Mouse (Mus musculus) cerebellum, adult 8-10 months (tissue): ENCODE data around the gene Cadm3.

Source experiments
- DNase-seq: peaks from one replicate; pipeline ENCODE4 v3.0.0; 2022

Cadm3 gene

GRCm38 (mm10) chr1:173357799-173358198, 9.7 kb downstream of the Cadm3 start:
- DNase-seq: no peak

- no peak for DNase-seq
Observed at GRCm38 (mm10) chr1:173356699-173357098, 10.8 kb downstream of the Cadm3 start.

- DNase-seq: no peak
Observed at GRCm38 (mm10) chr1:173355107-173355846, 12.2 kb downstream of the Cadm3 start.

- DNase-seq: no peak
Observed at GRCm38 (mm10) chr1:173350372-173350957, 17.0 kb downstream of the Cadm3 start, which contains the start of gene Aim2. Gene Aim2 (plus strand): TSS chr1:173350879.

GRCm38 (mm10) chr1:173349946-173350345, 17.5 kb downstream of the Cadm3 start:
- no peak for DNase-seq

GRCm38 (mm10) chr1:173349192-173349591, 18.3 kb downstream of the Cadm3 start:
- DNase-seq: no peak

- no peak for DNase-seq
Observed at GRCm38 (mm10) chr1:173348527-173348926, 19.0 kb downstream of the Cadm3 start.

- no peak for DNase-seq
Observed at GRCm38 (mm10) chr1:173345112-173345511, 22.4 kb downstream of the Cadm3 start.

- no peak for DNase-seq
Observed at GRCm38 (mm10) chr1:173343934-173344333, 23.6 kb downstream of the Cadm3 start.

- no peak for DNase-seq
Observed at GRCm38 (mm10) chr1:173342425-173342824, 25.1 kb downstream of the Cadm3 start.

GRCm38 (mm10) chr1:173339543-173339942, 28.0 kb downstream of the Cadm3 start:
- peak; percentile 80 for DNase-seq

- DNase-seq: no peak
Observed at GRCm38 (mm10) chr1:173337008-173337407, 30.5 kb downstream of the Cadm3 start.

- DNase-seq: no peak
Observed at GRCm38 (mm10) chr1:173335903-173336302, 31.6 kb downstream of the Cadm3 start.

- no peak for DNase-seq
Observed at GRCm38 (mm10) chr1:173333312-173334253, 33.9 kb downstream of the Cadm3 start, which contains the start of gene Ackr1. Gene Ackr1 (minus strand): TSS chr1:173333750.

- no peak for DNase-seq
Observed at GRCm38 (mm10) chr1:173332418-173332817, 35.1 kb downstream of the Cadm3 start.

- DNase-seq: no peak
Observed at GRCm38 (mm10) chr1:173329743-173330142, 37.8 kb downstream of the Cadm3 start.

GRCm38 (mm10) chr1:173329185-173329584, 38.3 kb downstream of the Cadm3 start:
- DNase-seq: no peak

- no peak for DNase-seq
Observed at GRCm38 (mm10) chr1:173328446-173328845, 39.0 kb downstream of the Cadm3 start.

- no peak for DNase-seq
Observed at GRCm38 (mm10) chr1:173326552-173326951, 40.9 kb downstream of the Cadm3 start.

- DNase-seq: no peak
Observed at GRCm38 (mm10) chr1:173325395-173325794, 42.1 kb downstream of the Cadm3 start.

GRCm38 (mm10) chr1:173324961-173325360, 42.5 kb downstream of the Cadm3 start:
- DNase-seq: no peak

GRCm38 (mm10) chr1:173323839-173324585, 43.5 kb downstream of the Cadm3 start:
- DNase-seq: peak; percentile 63

- DNase-seq: no peak
Observed at GRCm38 (mm10) chr1:173322249-173322627, 45.3 kb downstream of the Cadm3 start.
